Mouse (Mus musculus): ENCODE data around the gene Nup214. TPM values are rescaled to one million over a fixed set of nuclear protein-coding genes. Genes with fewer than 3 reads are reported as not detected.

The Nup214 gene
- polyA plus RNA-seq, 1 experiment from 2014 or later = 94.7 TPM

- Histone ChIP-seq H3K27me3 (peaks cover under 1% of the 10 kb centered on the region; the same call in 1 of the 2 replicates), H3K36me3 (no peaks in the 10 kb centered on the region), H3K27ac (peak overlapping the region; percentile 71), H3K9me3 (replicated peaks) (no peaks in the 10 kb centered on the region), H3K4me3 (replicated peaks) (peak overlapping the region; percentile 84), H3K4me1 (peaks cover 60% of the 10 kb centered on the region), H3K9ac (peak overlapping the region; percentile 74), H3K4me2 (peak overlapping the region; percentile 98)
- WGBS = 15% methylated on average over 9 of the region's 9 CpGs
- no peak for ATAC-seq (replicated peaks; ENCODE audit: low FRiP score)
Measured at GRCm38 (mm10) chr2:31950966-31951365, 23.3 kb upstream of the Nup214 start.

- Histone ChIP-seq H3K9me3 (replicated peaks) (no peaks in the 10 kb centered on the region), H3K4me1 (peaks cover 64% of the 10 kb centered on the region), H3K9ac (no peak overlapping the region), H3K27me3 (no peaks in the 10 kb centered on the region; the same call in 1 of the 2 replicates), H3K4me3 (replicated peaks) (0 out of 2 replicates have a peak overlapping the region, but pooled peaks have one; percentile 4), H3K36me3 (no peaks in the 10 kb centered on the region), H3K4me2 (peak overlapping the region; percentile 98), H3K27ac (peak overlapping the region; percentile 91; the same call in 1 of the 2 replicates)
- no peak for ATAC-seq (replicated peaks; ENCODE audit: low FRiP score)
- WGBS = 93% methylated on average over 10 of the region's 10 CpGs
Measured at GRCm38 (mm10) chr2:31952236-31952635, 22.0 kb upstream of the Nup214 start.

- Histone ChIP-seq H3K4me2 (peak overlapping the region; percentile 98; the same call in 1 of the 2 replicates), H3K36me3 (no peaks in the 10 kb centered on the region), H3K27me3 (no peaks in the 10 kb centered on the region; the same call in 1 of the 2 replicates), H3K4me3 (replicated peaks) (0 out of 2 replicates have a peak overlapping the region, but pooled peaks have one; percentile 4), H3K9me3 (replicated peaks) (no peaks in the 10 kb centered on the region), H3K27ac (peak overlapping the region; percentile 91), H3K4me1 (peaks cover 64% of the 10 kb centered on the region), H3K9ac (no peak overlapping the region)
- no peak for ATAC-seq (replicated peaks; ENCODE audit: low FRiP score)
- 85% methylated on average over 3 of the region's 3 CpGs for WGBS
Measured at GRCm38 (mm10) chr2:31952725-31953124, 21.5 kb upstream of the Nup214 start.

GRCm38 (mm10) chr2:31953687-31954086 lies 20.5 kb upstream of the Nup214 start:
- Histone ChIP-seq H3K4me3 (replicated peaks) (no peak overlapping the region), H3K4me2 (no peak overlapping the region), H3K9me3 (replicated peaks) (no peaks in the 10 kb centered on the region), H3K36me3 (no peaks in the 10 kb centered on the region), H3K4me1 (peaks cover 66% of the 10 kb centered on the region), H3K27me3 (no peaks in the 10 kb centered on the region; the same call in 1 of the 2 replicates), H3K9ac (no peak overlapping the region), H3K27ac (peak overlapping the region; percentile 91)
- WGBS = 59% methylated on average over 8 of the region's 8 CpGs
- peak; percentile 63 for ATAC-seq (replicated peaks; ENCODE audit: low FRiP score)

GRCm38 (mm10) chr2:31954779-31955181 lies 19.5 kb upstream of the Nup214 start:
- H3K36me3 ChIP-seq = no peaks in the 10 kb centered on the region
- peaks cover 73% of the 10 kb centered on the region for H3K4me1 ChIP-seq
- 0 out of 2 replicates have a peak overlapping the region, but pooled peaks have one; percentile 23 for H3K4me2 ChIP-seq
- 53% methylated on average over 9 of the region's 9 CpGs for WGBS
- ATAC-seq (replicated peaks; ENCODE audit: low FRiP score) = 0 out of 2 replicates have a peak, but pooled peaks have one; percentile 23
- H3K27ac ChIP-seq = peak overlapping the region; percentile 91
- no peaks in the 10 kb centered on the region; the same call in 1 of the 2 replicates for H3K27me3 ChIP-seq
- H3K9ac ChIP-seq = no peak overlapping the region
- H3K4me3 ChIP-seq (replicated peaks) = no peak overlapping the region
- H3K9me3 ChIP-seq (replicated peaks) = no peaks in the 10 kb centered on the region

- Histone ChIP-seq H3K27ac (no peak overlapping the region), H3K4me2 (no peak overlapping the region), H3K27me3 (no peaks in the 10 kb centered on the region), H3K36me3 (no peaks in the 10 kb centered on the region), H3K4me3 (replicated peaks) (no peak overlapping the region), H3K9me3 (replicated peaks) (no peaks in the 10 kb centered on the region), H3K4me1 (peaks cover 76% of the 10 kb centered on the region), H3K9ac (no peak overlapping the region)
- no peak for ATAC-seq (replicated peaks; ENCODE audit: low FRiP score)
- 92% methylated on average over 5 of the region's 5 CpGs for WGBS
Measured at GRCm38 (mm10) chr2:31955686-31956085, 18.6 kb upstream of the Nup214 start.

GRCm38 (mm10) chr2:31957211-31957610 lies 17.0 kb upstream of the Nup214 start:
- Histone ChIP-seq H3K4me3 (replicated peaks) (no peak overlapping the region), H3K4me1 (peaks cover 76% of the 10 kb centered on the region), H3K27me3 (no peaks in the 10 kb centered on the region), H3K9me3 (replicated peaks) (no peaks in the 10 kb centered on the region), H3K9ac (no peak overlapping the region), H3K27ac (no peak overlapping the region), H3K4me2 (no peak overlapping the region), H3K36me3 (no peaks in the 10 kb centered on the region)
- no peak for ATAC-seq (replicated peaks; ENCODE audit: low FRiP score)
- 87% methylated on average over 10 of the region's 10 CpGs for WGBS

GRCm38 (mm10) chr2:31960986-31961385 lies 13.2 kb upstream of the Nup214 start:
- WGBS = 70% methylated on average over 8 of the region's 8 CpGs
- Histone ChIP-seq H3K9ac (no peak overlapping the region), H3K4me2 (no peak overlapping the region), H3K4me1 (peaks cover 54% of the 10 kb centered on the region), H3K27me3 (no peaks in the 10 kb centered on the region), H3K36me3 (0 out of 2 replicates have a peak, but pooled peaks cover 5% of the 10 kb centered on the region), H3K27ac (peak overlapping the region; percentile 78), H3K4me3 (replicated peaks) (no peak overlapping the region), H3K9me3 (replicated peaks) (no peaks in the 10 kb centered on the region)
- ATAC-seq (replicated peaks; ENCODE audit: low FRiP score) = no peak

GRCm38 (mm10) chr2:31961791-31962222 lies 12.4 kb upstream of the Nup214 start:
- no peak overlapping the region for H3K9ac ChIP-seq
- H3K27me3 ChIP-seq = no peaks in the 10 kb centered on the region
- no peaks in the 10 kb centered on the region for H3K9me3 ChIP-seq (replicated peaks)
- H3K4me2 ChIP-seq = no peak overlapping the region
- no peak overlapping the region for H3K4me3 ChIP-seq (replicated peaks)
- peak; percentile 55 for ATAC-seq (replicated peaks; ENCODE audit: low FRiP score)
- 0 out of 2 replicates have a peak, but pooled peaks cover 5% of the 10 kb centered on the region for H3K36me3 ChIP-seq
- peaks cover 50% of the 10 kb centered on the region for H3K4me1 ChIP-seq
- H3K27ac ChIP-seq = peak overlapping the region; percentile 78
- WGBS = 34% methylated on average over 4 of the region's 4 CpGs

- 66% methylated on average over 8 of the region's 8 CpGs for WGBS
- ATAC-seq (replicated peaks; ENCODE audit: low FRiP score) = no peak
- no peak overlapping the region for H3K9ac ChIP-seq
- no peaks in the 10 kb centered on the region for H3K9me3 ChIP-seq (replicated peaks)
- 0 out of 2 replicates have a peak, but pooled peaks cover 5% of the 10 kb centered on the region for H3K36me3 ChIP-seq
- H3K4me1 ChIP-seq = peaks cover 50% of the 10 kb centered on the region
- H3K27ac ChIP-seq = peak overlapping the region; percentile 78
- no peaks in the 10 kb centered on the region for H3K27me3 ChIP-seq
- H3K4me3 ChIP-seq (replicated peaks) = no peak overlapping the region
- no peak overlapping the region for H3K4me2 ChIP-seq
Measured at GRCm38 (mm10) chr2:31962501-31963224, 11.6 kb upstream of the Nup214 start.

- H3K4me2 ChIP-seq = no peak overlapping the region
- no peaks in the 10 kb centered on the region for H3K27me3 ChIP-seq
- H3K27ac ChIP-seq = peak overlapping the region; percentile 78
- H3K4me1 ChIP-seq = peaks cover 49% of the 10 kb centered on the region
- 0 out of 2 replicates have a peak, but pooled peaks cover 8% of the 10 kb centered on the region for H3K36me3 ChIP-seq
- H3K9ac ChIP-seq = no peak overlapping the region
- peak; percentile 41; the same call in 1 of the 2 replicates for ATAC-seq (replicated peaks; ENCODE audit: low FRiP score)
- H3K4me3 ChIP-seq (replicated peaks) = no peak overlapping the region
- WGBS = 78% methylated on average over 7 of the region's 7 CpGs
- no peaks in the 10 kb centered on the region for H3K9me3 ChIP-seq (replicated peaks)
Measured at GRCm38 (mm10) chr2:31963491-31963890, 10.7 kb upstream of the Nup214 start.

- ATAC-seq (replicated peaks; ENCODE audit: low FRiP score) = no peak
- Histone ChIP-seq H3K4me3 (replicated peaks) (no peak overlapping the region), H3K27me3 (no peaks in the 10 kb centered on the region), H3K27ac (peak overlapping the region; percentile 78), H3K9me3 (replicated peaks) (no peaks in the 10 kb centered on the region), H3K36me3 (peaks cover 11% of the 10 kb centered on the region), H3K4me2 (no peak overlapping the region), H3K9ac (no peak overlapping the region), H3K4me1 (peaks cover 45% of the 10 kb centered on the region)
- 52% methylated on average over 3 of the region's 3 CpGs for WGBS
Measured at GRCm38 (mm10) chr2:31964191-31964590, 10.0 kb upstream of the Nup214 start.

All from kidney, embryonic 15.5 days (tissue).